Mouse (Mus musculus) inflammation-experienced regulatory T-cells, adult 6 months (primary cell): ENCODE measurements around the gene Cbfa2t2. TPM values are rescaled to one million over a fixed set of nuclear protein-coding genes. Genes with fewer than 3 reads are reported as not detected.
"Not testable (repeated sequence)": the region's sequence is repeated elsewhere in the genome, so short reads cannot be mapped to it uniquely, and the experiment has no call there.

ENCODE experiments used
- ATAC-seq: one replicate; pipeline ENCODE4 v1.8.0; 2017
- polyA plus RNA-seq, 3 experiments: library from polyadenylated mRNA; unstranded; fragments of 100-300 nt; shearing (Covaris generic); gene quantifications; one replicate each; pipeline ENCODE4 v1.2.1; 2017

Cbfa2t2 gene
- polyA plus RNA-seq, 3 experiments from 2014 or later, result 18.9 to 26.6 (median 25.6) TPM

- ATAC-seq, result no peak
Observed at GRCm38 (mm10) chr2:154474251-154475061, 38.2 kb downstream of the Cbfa2t2 start.

GRCm38 (mm10) chr2:154475062-154475349 is 38.7 kb downstream of the Cbfa2t2 start:
- ATAC-seq, result no peak

GRCm38 (mm10) chr2:154475861-154476260 is 39.6 kb downstream of the Cbfa2t2 start:
- ATAC-seq, result no peak

GRCm38 (mm10) chr2:154477028-154477427 is 40.7 kb downstream of the Cbfa2t2 start:
- ATAC-seq, result no peak

GRCm38 (mm10) chr2:154491788-154492187 is 55.5 kb downstream of the Cbfa2t2 start:
- ATAC-seq, result no peak

GRCm38 (mm10) chr2:154493559-154493958 is 57.3 kb downstream of the Cbfa2t2 start:
- not testable (repeated sequence) for ATAC-seq

GRCm38 (mm10) chr2:154495021-154495420 is 58.7 kb downstream of the Cbfa2t2 start:
- no peak for ATAC-seq

- no peak for ATAC-seq
Observed at GRCm38 (mm10) chr2:154498571-154498970, 62.3 kb downstream of the Cbfa2t2 start.

- no peak for ATAC-seq
Observed at GRCm38 (mm10) chr2:154499717-154500247, 63.5 kb downstream of the Cbfa2t2 start.

GRCm38 (mm10) chr2:154500758-154501157 is 64.5 kb downstream of the Cbfa2t2 start:
- no peak for ATAC-seq

- no peak for ATAC-seq
Observed at GRCm38 (mm10) chr2:154507076-154507475, 70.8 kb downstream of the Cbfa2t2 start.

GRCm38 (mm10) chr2:154507566-154508283 is 71.4 kb downstream of the Cbfa2t2 start:
- ATAC-seq, result no peak

- no peak for ATAC-seq
Observed at GRCm38 (mm10) chr2:154508450-154508849, 72.2 kb downstream of the Cbfa2t2 start.

- no peak for ATAC-seq
Observed at GRCm38 (mm10) chr2:154510141-154510540, 73.9 kb downstream of the Cbfa2t2 start.

- no peak for ATAC-seq
Observed at GRCm38 (mm10) chr2:154516944-154517343, 80.7 kb downstream of the Cbfa2t2 start.

- no peak for ATAC-seq
Observed at GRCm38 (mm10) chr2:154517424-154517823, 81.1 kb downstream of the Cbfa2t2 start.

- no peak for ATAC-seq
Observed at GRCm38 (mm10) chr2:154521449-154521848, 85.2 kb downstream of the Cbfa2t2 start.

- ATAC-seq, result no peak
Observed at GRCm38 (mm10) chr2:154522334-154522733, 86.1 kb downstream of the Cbfa2t2 start.

- ATAC-seq, result no peak
Observed at GRCm38 (mm10) chr2:154525285-154525684, 89.0 kb downstream of the Cbfa2t2 start.

GRCm38 (mm10) chr2:154526531-154526930 is 90.2 kb downstream of the Cbfa2t2 start:
- no peak for ATAC-seq

- ATAC-seq, result no peak
Observed at GRCm38 (mm10) chr2:154532888-154533287, 96.6 kb downstream of the Cbfa2t2 start.

GRCm38 (mm10) chr2:154534704-154535270 is 98.5 kb downstream of the Cbfa2t2 start:
- ATAC-seq, result no peak

GRCm38 (mm10) chr2:154538310-154538709 is 102.0 kb downstream of the Cbfa2t2 start:
- no peak for ATAC-seq
